In genomic region chr11:98329081-98329959, GRCm38 (mm10) we compare ENCODE assay signal across 7 mouse cellular contexts. TPM values are rescaled to one million over a fixed set of nuclear protein-coding genes. Genes with fewer than 3 reads are reported as not detected.
DNase-seq lines count a peak whose midpoint lies in the region; ATAC-seq lines count a peak whose summit lies in the region.

Neurod2 (minus strand) TSS chr11:98329648.

- H3K4me2 ChIP-seq in neural tube, embryonic 13.5 days: peak within 1 kb of the TSS; percentile 54

- 0 out of 2 replicates have a peak within 1 kb of the TSS, but pooled peaks have one; percentile 25 for H3K27ac ChIP-seq in forebrain, embryonic 10.5 days
- peak within 1 kb of the TSS; percentile 90 for H3K27ac ChIP-seq in neural tube, embryonic 13.5 days (replicated peaks)

- H3K4me1 ChIP-seq in forebrain, embryonic 10.5 days: peaks cover 29% of the 10 kb centered on the region
- peaks cover 55% of the 10 kb centered on the region for H3K4me1 ChIP-seq in neural tube, embryonic 13.5 days (replicated peaks)

- peak; percentile 76 for DNase-seq in retina, postnatal 1 day
- DNase-seq in retina, embryonic 14.5 days (ENCODE audit: low spot score): no peak
- peak; percentile 15 for DNase-seq in forebrain, embryonic 10.5 days (ENCODE audit: extremely low spot score, low spot score)
- DNase-seq in layer of hippocampus, postnatal 36 days: peak; percentile 86 to 87
- no peak for DNase-seq in thymus, postnatal 4 days
- DNase-seq in adrenal gland, postnatal 4 days (ENCODE audit: low spot score in 2 of 2): no peak

- 0 out of 2 replicates have a peak, but pooled peaks have one; percentile 61 for ATAC-seq in neural tube, embryonic 13.5 days (ENCODE audit: low read depth)

- H3K36me3 ChIP-seq in forebrain, embryonic 10.5 days (replicated peaks): no peaks in the 10 kb centered on the region
- H3K36me3 ChIP-seq in neural tube, embryonic 13.5 days: no peaks in the 10 kb centered on the region

- WGBS in forebrain, embryonic 10.5 days: 1% methylated on average over 38 of the region's 38 CpGs
- 2% methylated on average over 38 of the region's 38 CpGs for WGBS in neural tube, embryonic 13.5 days

- H3K9ac ChIP-seq in neural tube, embryonic 13.5 days: peak within 1 kb of the TSS; percentile 79

- peaks cover 100% of the 10 kb centered on the region for H3K27me3 ChIP-seq in forebrain, embryonic 10.5 days (ENCODE audit: poor library complexity, severe bottlenecking)
- H3K27me3 ChIP-seq in neural tube, embryonic 13.5 days: peaks cover 98% of the 10 kb centered on the region

- H3K4me3 ChIP-seq in forebrain, embryonic 10.5 days: peak within 1 kb of the TSS; percentile 44
- H3K4me3 ChIP-seq in neural tube, embryonic 13.5 days: peak within 1 kb of the TSS; percentile 47

- no peaks in the 10 kb centered on the region for H3K9me3 ChIP-seq in forebrain, embryonic 10.5 days
- H3K9me3 ChIP-seq in neural tube, embryonic 13.5 days: no peaks in the 10 kb centered on the region

RNA-seq across cellular contexts. Expression of gene Neurod2, which starts in this region (rescaled TPM):
- polyA plus RNA-seq in forebrain, embryonic 10.5 days (2016; fragmentation: Nextera tagmentation; extraction: Ambion mirVana): 0.14 TPM in 1 of 2 replicates, not detected in the other
- total RNA-seq in layer of hippocampus, postnatal 36 days (2021): 100 to 1,000 TPM; 156 to 162 TPM
- 26.4 and 27.0 TPM in 2 replicates for polyA plus RNA-seq in neural tube, embryonic 13.5 days (2015; fragmentation: Nextera tagmentation; extraction: Ambion mirVana)
- under 1 TPM in 1 of 2 experiments, not detected in 1; 0.34 TPM for total RNA-seq in adrenal gland, postnatal 4 days (2021)

Comparison
In these comparisons a context has a peak if more than half of its experiments do, and no peak if none do; other contexts are left out.
1. RNA of gene Neurod2 (total RNA-seq): 156 to 162 TPM in layer of hippocampus, postnatal 36 days; 0.34 TPM in adrenal gland, postnatal 4 days; every median in the first group is over 100 times any median in the second.
2. RNA of gene Neurod2 (polyA plus RNA-seq): 26.4 to 27.0 TPM in neural tube, embryonic 13.5 days; 0.14 TPM in forebrain, embryonic 10.5 days; every median in the first group is over 10 times any median in the second.
3. DNase-seq: peak in retina, postnatal 1 day (single experiment) and layer of hippocampus, postnatal 36 days (2 of 2); none in retina, embryonic 14.5 days (single experiment), thymus, postnatal 4 days (single experiment) and adrenal gland, postnatal 4 days (0 of 2).
4. Peak in DNase-seq, H3K4me3 ChIP-seq and H3K27ac ChIP-seq in forebrain, embryonic 10.5 days; RNA of the gene not detected or under 1 TPM.